Mouse (Mus musculus): ENCODE results near the gene Gm8068.
"Not testable (repeated sequence)": the region's sequence is repeated elsewhere in the genome, so short reads cannot be mapped to it uniquely, and the experiment has no call there.

The Gm8068 gene

GRCm38 (mm10) chr14:41701785-41702184 is at the start of gene Gm8068:
Gm8068 (minus strand) TSS chr14:41701885.
- not testable (repeated sequence) for DNase-seq (ENCODE audit: low read depth, low spot score)

GRCm38 (mm10) chr14:41750514-41750913 is 48.8 kb upstream of the Gm8068 start, which contains the start of gene Gm7929:
Gm7929 (minus strand) TSS chr14:41750614.
- not testable (repeated sequence) for DNase-seq (ENCODE audit: low read depth, low spot score)

GRCm38 (mm10) chr14:41723437-41723836 is 21.8 kb upstream of the Gm8068 start:
- DNase-seq (ENCODE audit: low read depth, low spot score) = not testable (repeated sequence)

GRCm38 (mm10) chr14:41717180-41717579 is 15.5 kb upstream of the Gm8068 start:
- not testable (repeated sequence) for DNase-seq (ENCODE audit: low read depth, low spot score)

GRCm38 (mm10) chr14:41648176-41648575 is 53.5 kb downstream of the Gm8068 start:
- DNase-seq (ENCODE audit: low read depth, low spot score) = not testable (repeated sequence)
